Mouse (Mus musculus): ENCODE results near the gene D930020B18Rik.

The D930020B18Rik gene

GRCm38 (mm10) chr10:121628561-121629040 is 12.8 kb upstream of the D930020B18Rik start:
- in situ Hi-C loops (cut with MboI; ENCODE audit: low pct_unique_long_range_greater_than_20kb in 1 of 2, low sequenced_read_pairs in 2 of 2, unreplicated experiment in 1 of 2), result no loop called here

DNA sequence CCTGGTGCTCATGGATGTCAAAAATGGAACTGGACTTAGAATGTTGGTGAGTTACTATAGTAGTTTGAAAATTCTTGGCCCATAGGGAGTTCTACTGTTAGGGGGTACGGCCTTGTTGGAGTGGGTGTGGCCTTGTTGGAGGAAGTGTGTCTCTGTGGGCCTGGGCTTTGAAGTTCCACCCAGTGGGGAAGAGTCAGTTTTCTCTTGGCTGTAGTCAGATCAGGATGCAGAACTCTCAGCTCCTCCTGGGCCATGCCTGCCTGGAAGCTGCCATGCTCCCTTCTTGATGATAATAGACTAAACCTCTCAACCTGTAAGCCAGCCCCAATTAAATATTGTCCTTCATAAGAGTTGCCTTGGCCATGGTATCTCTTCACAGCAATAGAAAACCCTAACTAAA is 7.2 kb upstream of the D930020B18Rik start:
- in situ Hi-C loops (cut with MboI; ENCODE audit: low pct_unique_long_range_greater_than_20kb in 1 of 2, low sequenced_read_pairs in 2 of 2, unreplicated experiment in 1 of 2), result no loop called here

GRCm38 (mm10) chr10:121636276-121636675 is 5.1 kb upstream of the D930020B18Rik start:
- in situ Hi-C loops (cut with MboI; ENCODE audit: low pct_unique_long_range_greater_than_20kb in 1 of 2, low sequenced_read_pairs in 2 of 2, unreplicated experiment in 1 of 2), result no loop called here

- in situ Hi-C loops (cut with MboI; ENCODE audit: low pct_unique_long_range_greater_than_20kb in 1 of 2, low sequenced_read_pairs in 2 of 2, unreplicated experiment in 1 of 2), result no loop called here
Observed at GRCm38 (mm10) chr10:121639573-121639972, 1.8 kb upstream of the D930020B18Rik start.

DNA sequence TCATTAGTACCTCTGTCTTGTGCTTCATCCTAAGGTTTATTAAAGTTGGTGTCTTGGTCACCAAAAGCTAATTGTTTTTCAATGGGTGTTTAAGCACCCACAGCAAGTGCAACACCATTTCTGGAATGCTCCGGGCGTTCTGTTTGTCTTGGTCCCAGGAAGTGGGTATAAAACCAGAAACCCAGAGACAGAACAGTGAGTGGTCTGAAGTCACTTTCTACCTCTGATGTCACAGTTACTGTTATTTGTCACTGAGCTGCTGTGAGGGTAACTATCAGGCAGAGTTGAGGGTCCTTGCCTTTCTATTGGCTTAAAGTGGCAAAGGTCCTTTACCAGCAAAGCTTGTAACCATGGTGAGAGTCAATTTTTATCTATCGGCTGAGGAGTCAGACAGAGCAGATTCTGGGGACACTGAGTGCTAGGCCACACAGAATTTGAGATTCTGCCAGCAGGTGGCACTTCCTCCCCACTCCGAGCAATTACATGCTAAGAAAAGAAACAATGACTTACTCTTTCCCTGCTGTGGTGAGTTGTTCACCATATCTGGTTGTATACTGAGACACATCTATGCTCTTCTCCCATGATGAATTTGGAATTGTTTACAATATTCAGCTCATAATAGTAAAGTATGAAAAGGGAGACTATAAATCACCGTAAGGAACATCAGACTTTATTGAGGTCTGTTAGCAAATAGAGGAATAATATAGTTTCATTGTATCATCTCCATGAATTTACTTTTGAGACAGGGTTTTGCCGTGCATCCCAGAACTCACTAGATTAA is 1.0 kb upstream of the D930020B18Rik start:
- in situ Hi-C loops (cut with MboI; ENCODE audit: low pct_unique_long_range_greater_than_20kb in 1 of 2, low sequenced_read_pairs in 2 of 2, unreplicated experiment in 1 of 2), result no loop called here

GRCm38 (mm10) chr10:121640944-121641271 is 480 bp upstream of the D930020B18Rik start:
- in situ Hi-C loops (cut with MboI; ENCODE audit: low pct_unique_long_range_greater_than_20kb in 1 of 2, low sequenced_read_pairs in 2 of 2, unreplicated experiment in 1 of 2), result no loop called here

GRCm38 (mm10) chr10:121642054-121642947 is 913 bp downstream of the D930020B18Rik start:
- in situ Hi-C loops (cut with MboI; ENCODE audit: low pct_unique_long_range_greater_than_20kb in 1 of 2, low sequenced_read_pairs in 2 of 2, unreplicated experiment in 1 of 2), result no loop called here

GRCm38 (mm10) chr10:121646294-121646693 is 4.9 kb downstream of the D930020B18Rik start:
- in situ Hi-C loops (cut with MboI; ENCODE audit: low pct_unique_long_range_greater_than_20kb in 1 of 2, low sequenced_read_pairs in 2 of 2, unreplicated experiment in 1 of 2), result no loop called here

DNA sequence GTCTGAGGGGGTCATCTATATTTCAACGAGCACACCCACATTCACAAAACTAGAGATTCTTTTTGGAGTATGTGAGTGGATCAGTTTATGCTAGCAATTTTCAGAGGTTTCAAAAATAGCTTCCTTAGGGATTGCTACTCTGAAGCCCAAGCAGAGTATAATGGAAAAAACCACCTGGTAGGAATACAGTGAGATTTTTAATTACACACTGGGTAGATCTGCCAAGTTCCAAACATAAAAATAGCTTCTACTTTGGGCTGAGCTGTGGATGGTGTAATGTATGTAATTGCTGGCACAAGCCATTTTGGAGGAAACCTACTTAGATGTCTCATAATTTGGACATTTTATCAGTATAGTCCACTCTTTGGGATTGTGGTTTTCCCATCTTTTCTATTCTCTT is 11.7 kb downstream of the D930020B18Rik start:
- in situ Hi-C loops (cut with MboI; ENCODE audit: low pct_unique_long_range_greater_than_20kb in 1 of 2, low sequenced_read_pairs in 2 of 2, unreplicated experiment in 1 of 2), result no loop called here

DNA sequence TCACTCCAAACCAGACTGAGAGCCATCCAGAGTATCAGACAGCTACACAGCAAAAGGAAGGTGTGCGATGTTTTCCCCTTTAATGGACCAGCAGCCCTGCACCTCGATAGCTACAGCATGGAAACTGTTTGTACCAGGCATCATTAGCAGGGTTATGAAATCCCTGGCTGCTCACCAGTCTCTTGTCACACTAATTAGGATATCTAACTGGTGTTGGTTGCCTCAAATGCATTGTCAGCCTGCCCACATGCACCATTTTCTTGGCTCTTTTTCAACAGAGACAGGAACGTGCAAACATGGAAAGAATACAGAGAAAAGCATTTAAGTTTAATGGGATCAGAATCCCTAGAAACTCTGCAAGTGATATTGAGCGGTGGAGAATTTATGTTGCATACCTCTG is 14.5 kb downstream of the D930020B18Rik start:
- in situ Hi-C loops (cut with MboI; ENCODE audit: low pct_unique_long_range_greater_than_20kb in 1 of 2, low sequenced_read_pairs in 2 of 2, unreplicated experiment in 1 of 2), result no loop called here

- in situ Hi-C loops (cut with MboI; ENCODE audit: low pct_unique_long_range_greater_than_20kb in 1 of 2, low sequenced_read_pairs in 2 of 2, unreplicated experiment in 1 of 2), result no loop called here
Observed at GRCm38 (mm10) chr10:121662711-121663110, 21.3 kb downstream of the D930020B18Rik start.

DNA sequence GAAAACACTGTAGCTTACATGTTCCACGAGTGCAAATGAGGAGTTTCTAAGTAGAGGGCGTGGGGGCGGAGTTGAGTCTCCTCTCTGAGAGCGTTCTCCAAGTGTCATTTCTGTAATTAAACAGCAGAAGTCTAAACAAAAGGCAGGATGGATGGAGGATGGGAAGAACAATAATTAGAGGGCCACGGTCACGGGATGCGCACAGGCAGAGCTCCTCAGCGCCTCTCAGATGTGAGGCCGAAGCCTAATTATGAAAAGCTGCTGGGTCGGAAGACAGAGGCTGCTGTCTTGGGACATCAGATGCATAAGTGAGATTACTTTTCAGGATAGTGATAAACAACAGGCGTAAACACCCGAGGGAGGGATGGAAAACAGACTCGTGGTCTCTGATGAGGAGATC is 22.2 kb downstream of the D930020B18Rik start:
- in situ Hi-C loops (cut with MboI; ENCODE audit: low pct_unique_long_range_greater_than_20kb in 1 of 2, low sequenced_read_pairs in 2 of 2, unreplicated experiment in 1 of 2), result no loop called here

GRCm38 (mm10) chr10:121665631-121666145 is 24.3 kb downstream of the D930020B18Rik start:
- in situ Hi-C loops (cut with MboI; ENCODE audit: low pct_unique_long_range_greater_than_20kb in 1 of 2, low sequenced_read_pairs in 2 of 2, unreplicated experiment in 1 of 2), result no loop called here

DNA sequence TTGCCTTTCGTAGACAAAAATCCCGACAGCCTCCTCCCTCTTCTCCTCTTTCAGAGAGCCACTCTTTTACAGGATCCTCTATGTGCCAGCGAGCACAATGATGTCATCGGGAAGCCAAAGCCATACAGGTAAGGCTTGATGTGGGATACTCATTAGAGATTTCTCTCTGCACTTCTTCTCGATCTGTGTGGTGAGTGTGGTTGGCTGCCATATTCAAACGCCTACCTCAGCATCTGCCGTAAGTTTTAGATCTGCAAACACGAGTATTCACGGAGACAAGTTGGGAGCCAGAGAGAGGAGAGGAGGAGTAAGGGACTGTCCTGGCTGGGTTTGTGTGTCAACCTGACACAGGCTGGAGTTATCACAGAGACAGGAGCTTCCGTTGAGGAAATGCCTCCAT is 27.7 kb downstream of the D930020B18Rik start:
- in situ Hi-C loops (cut with MboI; ENCODE audit: low pct_unique_long_range_greater_than_20kb in 1 of 2, low sequenced_read_pairs in 2 of 2, unreplicated experiment in 1 of 2), result no loop called here

- in situ Hi-C loops (cut with MboI; ENCODE audit: low pct_unique_long_range_greater_than_20kb in 1 of 2, low sequenced_read_pairs in 2 of 2, unreplicated experiment in 1 of 2), result loop anchor here (25.0 kb wide), 1 partner anchor 185 kb away; no protein-coding TSS in a partner anchor
Observed at GRCm38 (mm10) chr10:121677019-121677418, 35.6 kb downstream of the D930020B18Rik start.

GRCm38 (mm10) chr10:121680902-121681301 is 39.5 kb downstream of the D930020B18Rik start:
- in situ Hi-C loops (cut with MboI; ENCODE audit: low pct_unique_long_range_greater_than_20kb in 1 of 2, low sequenced_read_pairs in 2 of 2, unreplicated experiment in 1 of 2), result loop anchor here (25.0 kb wide), 1 partner anchor 181 kb away; no protein-coding TSS in a partner anchor

GRCm38 (mm10) chr10:121682539-121682938 is 41.2 kb downstream of the D930020B18Rik start:
- in situ Hi-C loops (cut with MboI; ENCODE audit: low pct_unique_long_range_greater_than_20kb in 1 of 2, low sequenced_read_pairs in 2 of 2, unreplicated experiment in 1 of 2), result loop anchor here (25.0 kb wide), 1 partner anchor 180 kb away; no protein-coding TSS in a partner anchor

GRCm38 (mm10) chr10:121686153-121686660 is 44.8 kb downstream of the D930020B18Rik start:
- in situ Hi-C loops (cut with MboI; ENCODE audit: low pct_unique_long_range_greater_than_20kb in 1 of 2, low sequenced_read_pairs in 2 of 2, unreplicated experiment in 1 of 2), result loop anchor here (25.0 kb wide), 1 partner anchor 176 kb away; no protein-coding TSS in a partner anchor

GRCm38 (mm10) chr10:121687511-121687910 is 46.1 kb downstream of the D930020B18Rik start:
- in situ Hi-C loops (cut with MboI; ENCODE audit: low pct_unique_long_range_greater_than_20kb in 1 of 2, low sequenced_read_pairs in 2 of 2, unreplicated experiment in 1 of 2), result loop anchor here (25.0 kb wide), 1 partner anchor 175 kb away; no protein-coding TSS in a partner anchor
